Mouse (Mus musculus): ENCODE results near the gene Mapk1.
"Not testable (repeated sequence)": the region's sequence is repeated elsewhere in the genome, so short reads cannot be mapped to it uniquely, and the experiment has no call there.

Gene Mapk1

DNA sequence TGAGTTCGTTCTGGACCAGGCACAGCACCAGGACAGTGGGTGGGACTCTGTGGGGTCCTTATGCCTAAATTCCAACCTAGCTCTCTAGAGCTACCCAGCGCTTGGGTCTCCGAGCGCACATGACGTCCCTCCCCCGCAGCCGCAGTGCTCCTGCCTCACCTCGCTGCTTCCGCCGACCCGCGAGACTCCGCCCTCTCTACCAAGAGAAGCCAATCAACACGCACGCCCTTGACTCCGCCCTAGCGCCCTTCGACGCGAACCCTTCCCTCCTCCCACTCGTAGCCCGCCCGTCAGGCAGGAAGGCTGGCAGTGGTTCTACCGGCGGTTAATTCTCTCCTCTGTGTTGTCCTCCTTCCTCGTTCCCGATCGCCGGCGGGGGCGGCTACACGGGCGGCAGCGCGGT lies at the start of gene Mapk1:
Gene Mapk1 (plus strand): TSS at position 252 of the 403 bp plus-strand sequence.
- DNase-seq (ENCODE audit: low spot score in 2 of 2), result peak; percentile 95 to 96

DNA sequence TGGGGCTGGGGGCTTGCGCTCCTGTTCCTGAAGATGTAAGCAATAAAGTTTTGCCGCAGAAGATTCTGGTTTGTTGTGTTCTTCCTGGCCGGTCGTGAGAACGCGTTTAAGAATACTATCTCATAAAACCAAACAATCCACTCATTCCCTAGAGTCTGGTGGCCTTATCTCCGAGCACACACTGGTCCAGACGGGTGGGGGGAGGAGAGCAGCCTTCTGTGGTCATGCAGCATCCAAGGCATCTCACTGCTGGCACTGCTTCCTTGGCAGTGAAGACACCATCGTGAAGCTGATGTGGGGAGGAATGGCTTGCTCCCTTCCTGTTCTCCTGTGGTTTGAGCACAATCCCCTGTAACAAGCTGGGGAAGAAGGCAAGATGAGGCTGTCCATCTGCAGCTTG lies 43.6 kb upstream of the Mapk1 start:
- no peak for DNase-seq (ENCODE audit: low spot score in 2 of 2)

DNA sequence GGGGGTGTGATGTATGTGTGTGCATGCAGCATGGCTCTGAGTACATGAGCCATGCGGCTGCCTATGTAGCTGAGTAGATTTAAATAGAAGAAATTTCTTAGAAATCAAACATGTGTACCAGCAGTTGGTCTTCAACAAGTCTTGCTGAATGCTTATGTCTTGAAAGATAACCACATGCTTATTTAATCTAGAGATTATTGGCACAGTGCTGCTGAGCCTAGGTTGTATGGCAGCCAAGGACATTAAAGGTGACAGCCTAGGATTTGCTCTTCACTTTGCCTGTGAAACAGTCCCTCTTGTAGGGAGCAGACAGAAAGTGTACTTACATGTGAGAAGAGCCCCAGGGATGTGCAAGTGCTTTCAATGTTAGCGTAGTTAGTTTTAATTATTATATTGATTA lies 42.1 kb upstream of the Mapk1 start:
- DNase-seq (ENCODE audit: low spot score in 2 of 2), result no peak

DNA sequence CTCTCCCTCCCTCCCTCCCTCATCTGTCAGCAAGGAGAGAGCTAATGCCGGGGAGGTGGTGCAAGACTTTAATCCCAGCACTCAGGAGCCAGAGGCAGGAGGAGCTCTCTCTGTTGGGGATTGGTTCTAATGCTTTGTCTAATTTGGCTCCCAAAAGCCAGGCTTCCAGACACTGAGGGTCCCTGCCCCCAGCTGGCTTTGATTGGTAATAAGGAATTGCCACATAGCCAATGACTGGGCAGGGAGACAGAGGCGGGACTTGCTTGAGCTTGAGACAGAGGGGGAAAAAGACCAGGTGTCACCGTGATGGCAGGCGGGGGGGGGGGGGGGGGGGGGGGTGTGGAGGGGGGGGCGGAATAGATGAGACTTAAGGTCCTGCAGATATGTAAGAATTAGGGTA lies 24.6 kb upstream of the Mapk1 start:
- DNase-seq (ENCODE audit: low spot score in 2 of 2), result no peak

DNA sequence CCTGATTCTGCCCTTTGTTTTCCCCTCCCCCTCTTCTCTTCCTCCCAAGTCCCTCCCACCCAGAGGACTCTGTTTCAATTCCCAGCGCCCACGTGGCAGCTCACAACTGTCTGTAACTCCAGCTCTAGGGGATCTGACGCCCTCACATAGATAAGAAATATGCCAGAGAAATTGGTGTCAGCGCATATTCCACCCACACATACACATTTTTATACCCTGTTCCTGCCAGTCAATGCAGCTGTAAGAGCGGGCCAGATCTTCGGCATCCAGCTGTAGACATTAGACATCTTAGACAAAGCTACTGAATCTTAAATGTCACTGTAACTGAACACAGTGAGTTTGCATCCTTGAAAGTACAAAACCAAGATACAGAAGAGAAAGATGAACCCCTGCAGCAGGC lies 23.3 kb upstream of the Mapk1 start:
- peak in 1 of 2 experiments; percentile 30 for DNase-seq (ENCODE audit: low spot score in 2 of 2)

DNA sequence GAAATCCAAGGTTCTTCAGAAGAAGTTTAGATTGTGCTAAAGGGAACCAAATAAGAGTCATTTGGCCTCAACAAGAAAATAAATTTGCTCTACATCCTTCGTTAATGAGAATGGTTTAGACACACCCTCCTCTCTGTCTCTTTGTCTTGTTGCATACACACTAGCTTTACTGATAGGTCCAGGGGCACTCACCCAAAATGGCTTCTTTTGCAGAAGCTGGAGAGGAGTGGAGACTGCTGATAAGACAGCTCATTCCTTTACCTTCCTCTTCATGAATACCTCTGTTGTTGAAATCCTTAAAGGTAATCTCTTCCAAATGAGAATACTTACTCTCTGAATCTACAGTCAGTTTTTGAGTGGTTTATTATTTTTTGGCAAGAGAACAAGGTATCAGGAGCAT lies 18.0 kb upstream of the Mapk1 start:
- no peak for DNase-seq (ENCODE audit: low spot score in 2 of 2)

DNA sequence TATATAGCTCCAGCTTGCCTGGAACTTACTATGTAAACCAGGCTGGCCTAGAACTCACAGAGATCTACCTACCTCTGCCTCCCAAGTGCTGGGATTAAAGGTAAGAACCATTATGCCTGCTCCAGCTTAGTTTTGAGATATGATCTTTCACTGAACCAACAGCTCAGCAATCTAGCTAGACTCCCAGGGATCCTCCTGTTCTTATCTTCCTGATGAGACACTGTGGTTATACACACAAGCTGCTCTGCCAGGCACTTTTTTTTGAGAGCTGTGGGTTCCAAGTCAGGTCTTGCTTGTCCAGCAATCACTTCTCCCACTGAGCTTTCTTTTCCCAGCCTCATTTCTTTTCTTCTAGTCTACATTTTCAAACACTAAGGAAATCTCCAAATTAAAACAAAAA lies 16.9 kb upstream of the Mapk1 start:
- DNase-seq (ENCODE audit: low spot score in 2 of 2), result no peak

DNA sequence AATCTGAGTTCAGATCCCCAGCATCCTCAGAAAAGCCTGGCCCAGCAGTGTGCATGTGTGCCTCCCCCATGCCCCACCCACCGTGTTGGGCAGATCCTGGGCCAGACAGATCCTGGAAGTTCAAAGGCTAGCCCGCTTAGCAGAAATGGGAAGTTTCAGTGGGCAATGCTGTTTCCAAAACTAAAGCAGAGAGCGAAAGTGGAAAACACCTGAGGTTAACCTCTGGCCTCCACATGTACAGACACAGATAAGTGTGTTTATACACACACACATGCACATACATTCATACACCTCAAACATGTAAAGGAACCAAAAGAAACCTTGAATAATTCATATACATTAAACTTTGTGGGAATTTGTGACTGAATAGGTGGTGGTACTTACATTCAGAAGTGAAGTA lies 5.1 kb upstream of the Mapk1 start:
- DNase-seq (ENCODE audit: low spot score in 2 of 2), result no peak

DNA sequence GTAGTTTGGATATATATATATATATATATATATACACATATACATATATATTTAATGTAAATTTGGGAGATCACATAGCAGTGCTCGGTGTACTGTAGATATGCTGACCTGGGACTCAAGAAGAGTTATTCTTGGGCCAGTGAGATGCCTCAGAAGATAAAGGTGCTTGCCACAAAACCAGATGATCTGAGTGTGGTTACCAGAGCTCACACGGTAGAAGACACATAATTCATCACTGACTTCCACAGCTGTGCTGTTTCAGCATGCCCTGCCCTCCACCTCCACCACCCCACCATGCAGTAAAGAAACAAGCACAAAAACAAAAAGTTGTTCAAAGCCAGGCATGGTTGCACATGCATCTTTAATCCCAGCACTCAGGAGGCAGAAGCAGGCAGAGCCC lies 4.4 kb upstream of the Mapk1 start:
- DNase-seq (ENCODE audit: low spot score in 2 of 2), result no peak

DNA sequence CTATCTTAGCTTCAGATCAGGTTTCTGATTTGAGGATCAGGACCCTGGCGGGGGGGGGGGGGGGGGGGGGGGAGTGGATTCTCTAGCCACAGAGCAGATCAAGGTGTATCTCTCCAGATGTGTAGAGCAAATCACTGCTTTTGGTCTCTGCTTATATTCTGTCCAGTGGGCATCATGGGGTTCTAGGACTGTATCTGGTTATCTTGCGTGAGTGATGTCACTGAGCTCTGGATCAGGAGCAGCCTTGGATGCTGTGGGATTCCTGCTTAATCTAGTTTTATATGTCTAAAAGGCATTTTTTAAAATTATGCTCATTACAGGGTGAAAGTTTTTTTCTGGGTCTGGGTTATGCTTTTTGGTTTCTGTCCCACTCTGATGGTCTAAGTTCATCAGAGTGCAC lies 546 bp upstream of the Mapk1 start:
- DNase-seq (ENCODE audit: low spot score in 2 of 2), result no peak

DNA sequence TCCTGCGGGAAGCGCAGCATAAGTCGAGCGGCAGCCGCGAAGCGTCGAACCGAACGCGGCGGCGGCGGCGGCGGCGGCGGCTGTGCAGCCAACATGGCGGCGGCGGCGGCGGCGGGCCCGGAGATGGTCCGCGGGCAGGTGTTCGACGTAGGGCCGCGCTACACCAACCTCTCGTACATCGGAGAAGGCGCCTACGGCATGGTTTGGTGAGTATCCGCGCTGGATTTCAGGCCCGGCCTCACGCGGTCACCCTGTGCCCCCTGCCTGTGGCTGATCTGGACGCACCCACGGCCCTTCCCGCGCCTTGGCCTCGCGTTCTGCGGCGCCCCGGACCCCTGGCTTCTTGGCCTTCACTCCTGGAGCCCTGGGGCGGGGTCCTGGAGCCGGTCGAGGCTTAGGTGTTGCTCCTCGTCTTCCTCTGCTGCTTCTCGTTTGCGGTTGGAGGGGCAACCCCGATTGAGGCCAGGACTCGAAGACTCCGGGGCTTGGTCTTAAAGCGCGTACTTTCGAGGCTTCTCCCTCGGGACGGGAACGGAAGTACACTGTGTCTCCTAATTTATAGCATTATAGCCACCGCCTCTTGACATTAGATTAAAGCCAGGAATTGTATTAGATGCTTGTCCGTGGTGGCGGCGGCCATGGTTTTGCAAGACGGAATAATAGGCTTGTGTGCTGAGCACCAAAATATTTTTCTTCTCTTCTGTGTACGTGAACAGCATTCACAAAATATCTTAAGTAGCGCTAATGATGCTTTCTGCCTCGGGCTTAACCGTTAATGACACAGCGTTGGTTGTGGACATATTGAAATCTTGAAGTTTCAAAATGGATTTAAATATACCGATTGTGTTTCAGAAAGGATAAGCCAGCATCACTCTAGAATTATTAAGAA lies 596 bp downstream of the Mapk1 start:
- DNase-seq (ENCODE audit: low spot score in 2 of 2), result no peak

DNA sequence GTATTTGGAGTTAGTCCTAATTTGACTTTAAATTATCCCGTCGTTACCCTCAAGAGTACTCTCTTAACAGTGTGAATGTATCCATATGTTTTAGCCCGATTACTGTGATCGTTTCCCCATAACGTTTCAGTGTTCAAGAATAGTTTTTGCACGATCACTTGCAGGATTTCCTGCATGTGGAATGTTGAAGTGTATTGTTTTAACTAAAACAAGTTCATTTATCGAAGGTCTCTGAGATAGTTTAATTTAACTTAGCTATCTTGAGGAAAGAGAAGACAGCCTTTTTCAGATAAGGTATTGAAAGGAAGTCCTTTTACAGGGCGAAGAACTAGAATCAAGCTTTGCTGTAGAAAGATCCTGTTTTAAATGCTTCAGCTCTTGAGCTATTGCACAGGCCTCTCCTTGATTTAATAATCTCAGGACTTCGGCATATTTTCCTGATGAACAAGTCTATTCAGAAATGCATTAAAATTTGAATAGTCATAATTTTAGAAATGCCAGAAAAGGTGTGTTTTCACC lies 1.3 kb downstream of the Mapk1 start:
- DNase-seq (ENCODE audit: low spot score in 2 of 2), result no peak

DNA sequence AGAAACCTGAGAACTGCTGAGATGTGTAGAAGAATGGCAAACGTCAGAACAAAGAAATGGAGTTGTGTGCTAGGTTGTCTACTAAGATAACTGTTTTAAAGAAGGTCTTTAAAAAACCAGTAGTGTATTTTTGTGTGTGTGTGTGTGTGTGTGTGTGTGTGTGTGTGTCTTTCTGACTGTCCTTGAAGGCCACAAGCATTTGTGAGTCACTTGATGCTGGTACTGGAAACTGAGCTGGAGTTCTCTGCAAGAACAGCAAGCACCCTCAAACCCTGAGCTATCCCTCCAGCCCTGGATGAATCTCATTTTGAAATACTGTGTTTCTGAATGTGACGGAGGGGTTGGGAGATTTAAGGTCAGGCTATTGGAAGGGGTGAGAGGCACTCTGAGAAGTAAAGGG lies 4.1 kb downstream of the Mapk1 start:
- DNase-seq (ENCODE audit: low spot score in 2 of 2), result no peak

DNA sequence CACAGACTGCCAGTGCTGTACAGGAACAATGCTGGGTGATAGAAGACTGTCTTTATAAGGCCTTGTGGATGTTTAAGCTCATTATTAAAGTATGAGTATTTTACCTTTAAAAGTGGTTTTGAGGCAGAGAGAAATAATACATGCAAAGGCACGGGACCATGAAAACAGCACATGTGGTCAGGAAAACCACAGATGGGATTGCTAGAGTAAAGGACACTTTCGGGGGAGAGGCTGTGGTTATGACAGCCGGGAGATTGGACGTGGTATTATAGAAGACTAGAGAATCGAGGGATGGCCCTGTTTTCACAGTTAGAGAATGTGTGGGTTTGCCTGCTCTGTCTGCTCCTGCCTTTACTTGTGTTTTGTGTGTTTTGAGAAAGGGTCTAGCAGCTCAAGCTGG lies 5.7 kb downstream of the Mapk1 start:
- no peak for DNase-seq (ENCODE audit: low spot score in 2 of 2)

DNA sequence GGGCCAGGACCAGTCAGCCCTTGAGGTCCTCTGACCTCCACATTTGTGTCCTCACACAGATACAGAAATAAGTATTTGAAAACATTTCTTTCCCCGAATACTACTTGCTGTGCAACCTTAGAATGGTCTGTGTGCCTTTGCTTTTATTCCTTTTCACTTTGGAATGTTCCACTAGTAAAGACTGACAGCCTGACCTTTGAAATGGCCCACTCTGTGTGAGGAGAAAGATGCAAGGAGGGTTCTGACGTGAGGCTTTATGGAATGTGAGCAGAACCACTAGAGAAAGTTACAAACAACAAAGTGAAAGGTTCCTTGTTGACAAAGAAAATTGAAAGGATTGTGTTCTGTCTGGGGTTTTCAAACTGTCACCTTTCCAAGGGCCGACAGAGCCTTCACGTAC lies 6.8 kb downstream of the Mapk1 start:
- DNase-seq (ENCODE audit: low spot score in 2 of 2), result no peak

DNA sequence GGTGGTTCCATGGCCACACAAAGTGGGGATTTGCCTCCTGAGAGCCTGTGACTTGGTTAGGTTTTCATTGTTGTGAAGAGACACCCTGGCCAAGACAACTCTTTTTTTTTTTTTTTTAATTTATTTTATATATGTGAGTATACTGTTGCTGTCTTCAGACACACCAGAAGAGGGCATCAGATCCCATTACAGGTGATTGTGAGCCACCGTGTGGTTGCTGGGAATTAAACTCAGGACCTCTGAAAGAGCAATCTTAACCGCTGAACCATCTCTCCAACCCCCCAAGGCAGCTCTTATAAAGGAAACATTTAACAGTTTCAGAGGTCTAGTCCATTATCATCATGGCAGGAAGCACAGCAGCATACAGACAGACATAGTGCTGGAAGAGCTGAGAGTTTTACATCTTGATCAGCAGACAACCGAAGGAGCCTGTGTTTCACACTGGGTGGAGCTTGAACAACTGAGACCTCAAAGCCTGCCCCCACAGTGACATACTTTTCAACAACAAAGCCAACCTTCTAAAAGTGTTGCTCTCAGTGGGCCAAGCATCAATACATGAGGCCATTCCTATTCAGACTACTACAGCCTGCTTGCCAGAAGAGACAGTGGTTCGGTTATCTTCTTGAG lies 11.4 kb downstream of the Mapk1 start:
- DNase-seq (ENCODE audit: low spot score in 2 of 2), result no peak

DNA sequence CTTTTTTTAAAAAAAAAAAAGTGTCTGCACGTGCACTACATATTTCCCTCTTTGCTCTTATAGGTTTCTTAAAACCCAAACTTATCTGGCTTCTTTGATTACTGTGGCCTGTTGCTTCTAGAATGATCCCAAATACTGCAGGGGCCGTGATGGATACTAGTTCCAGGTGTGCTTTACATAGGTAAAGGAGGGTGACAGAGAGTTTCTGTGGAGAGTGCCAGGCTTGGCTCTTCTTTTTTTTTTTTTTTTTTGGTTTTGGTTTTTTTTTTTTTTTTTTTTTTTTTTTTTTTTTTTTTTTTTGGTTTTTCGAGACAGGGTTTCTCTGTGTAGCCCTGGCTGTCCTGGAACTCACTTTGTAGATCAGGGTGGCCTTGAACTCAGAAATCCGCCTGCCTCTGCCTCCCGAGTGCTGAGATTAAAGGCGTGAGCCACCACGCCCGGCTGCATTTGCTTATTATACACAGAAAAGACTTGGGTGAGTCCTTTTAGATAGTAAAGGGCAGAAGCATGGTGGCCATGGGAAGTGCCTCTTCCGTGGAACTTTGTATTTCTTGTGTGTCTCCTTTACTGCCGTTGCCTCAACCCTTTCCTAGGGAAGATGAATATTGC lies 13.0 kb downstream of the Mapk1 start:
- DNase-seq (ENCODE audit: low spot score in 2 of 2), result not testable (repeated sequence)

DNA sequence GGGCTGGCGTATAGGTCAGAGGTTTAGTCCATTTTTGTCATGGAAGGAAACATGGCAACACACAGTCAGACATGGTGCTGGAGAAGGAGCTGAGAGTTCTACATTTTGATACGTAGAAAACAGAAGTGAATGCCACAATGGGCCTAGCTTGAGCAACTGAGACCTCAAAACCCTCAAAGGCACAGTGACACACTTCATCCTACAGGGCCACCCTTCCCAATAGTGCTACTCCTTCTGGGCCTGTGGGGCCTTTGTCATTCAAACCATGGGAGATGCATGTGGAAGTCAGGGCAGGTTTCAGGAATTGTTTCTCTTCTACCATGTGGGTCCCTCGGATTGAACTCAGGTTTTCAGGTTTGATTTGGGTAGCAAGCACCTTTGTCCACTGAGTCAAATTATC lies 17.9 kb downstream of the Mapk1 start:
- no peak for DNase-seq (ENCODE audit: low spot score in 2 of 2)

DNA sequence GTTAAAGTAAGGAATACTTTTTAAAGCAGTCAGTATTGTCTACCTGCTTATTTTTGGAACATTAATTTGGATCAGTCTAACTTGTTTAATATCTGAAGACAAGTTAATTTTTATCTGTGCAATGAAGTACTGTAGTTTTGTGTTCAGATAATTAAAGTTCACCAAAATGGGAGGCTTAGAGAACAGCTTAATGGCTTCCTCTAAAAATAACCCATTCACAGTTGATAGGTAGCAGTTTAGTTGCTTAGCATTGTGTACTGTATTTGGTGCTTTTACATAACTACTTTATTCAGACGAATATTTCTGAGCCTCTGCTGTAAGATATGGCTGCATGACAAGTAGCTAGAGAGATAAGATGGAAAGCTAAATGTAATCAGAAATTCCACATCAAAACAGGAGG lies 23.9 kb downstream of the Mapk1 start:
- no peak for DNase-seq (ENCODE audit: low spot score in 2 of 2)

DNA sequence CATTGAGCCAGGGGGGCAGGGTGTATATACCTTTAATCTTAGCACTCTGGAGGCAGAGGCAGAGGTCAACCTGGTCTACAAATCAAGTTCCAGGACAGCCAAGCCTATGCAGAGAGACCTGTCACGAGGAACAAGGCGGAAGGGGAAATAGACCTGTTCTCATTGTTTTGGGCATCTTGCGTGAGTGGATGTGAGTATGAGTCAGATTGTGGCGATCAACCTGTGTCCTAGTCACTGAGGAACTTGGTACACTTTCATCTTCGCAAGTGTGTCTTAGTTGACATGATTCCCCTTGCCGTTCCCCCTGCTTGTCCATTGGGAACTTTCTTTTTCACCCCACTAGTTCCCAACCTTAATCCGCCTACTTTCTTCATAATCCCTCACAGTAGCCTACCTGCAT lies 26.9 kb downstream of the Mapk1 start:
- no peak for DNase-seq (ENCODE audit: low spot score in 2 of 2)

DNA sequence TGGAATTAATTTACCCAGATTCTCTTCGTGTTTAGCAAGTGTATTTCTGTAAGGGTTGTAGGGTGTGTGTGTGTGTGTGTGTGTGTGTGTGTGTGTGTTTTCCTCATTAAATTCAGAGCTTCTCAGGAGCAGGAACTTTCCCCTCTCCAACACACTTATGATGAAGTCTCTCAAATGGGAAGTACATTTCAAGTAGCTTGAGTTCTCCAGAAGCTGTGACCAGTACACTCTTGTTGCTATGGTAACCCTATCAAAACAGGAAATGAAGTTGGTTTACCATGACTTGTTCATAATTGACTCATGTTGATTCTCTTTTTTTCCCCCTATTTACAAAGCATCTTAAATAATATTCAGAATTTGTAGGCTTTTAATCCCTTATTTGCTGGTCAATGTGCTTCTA lies 29.4 kb downstream of the Mapk1 start:
- DNase-seq (ENCODE audit: low spot score in 2 of 2), result no peak

DNA sequence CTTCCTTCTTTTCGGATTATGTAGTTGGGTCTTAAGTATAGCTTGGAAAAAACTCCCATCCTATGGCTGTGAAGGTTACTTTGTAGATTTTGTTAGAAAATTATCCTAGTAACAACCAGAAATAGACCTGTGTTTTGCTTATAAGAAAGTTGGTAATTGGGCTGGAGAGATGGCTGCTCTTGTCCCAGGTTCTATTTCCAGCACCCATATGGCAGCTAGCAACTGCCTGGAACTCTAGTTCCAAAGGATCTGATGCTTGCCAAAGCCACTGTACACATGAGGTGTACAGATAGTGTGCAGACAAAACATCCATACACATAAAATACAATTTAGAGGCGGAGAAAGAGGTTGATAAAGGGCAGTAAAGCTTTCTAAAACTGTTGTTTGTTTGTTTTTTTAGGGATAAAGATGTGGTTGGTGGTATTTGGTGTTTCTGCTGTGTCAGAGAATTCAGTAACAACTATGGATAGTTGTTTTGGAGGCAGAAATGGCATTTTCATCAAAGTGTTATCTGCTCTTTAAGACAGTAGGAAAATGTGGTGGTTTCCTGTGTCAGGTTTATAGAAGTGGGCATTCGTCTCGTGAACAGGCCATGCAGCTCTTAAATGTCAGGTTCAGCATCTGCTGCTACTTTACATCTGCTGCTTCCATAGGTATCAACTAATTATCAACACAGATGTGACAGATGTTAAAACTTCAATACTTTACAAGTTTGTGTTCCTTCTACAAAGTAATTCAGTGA lies 32.1 kb downstream of the Mapk1 start:
- DNase-seq (ENCODE audit: low spot score in 2 of 2), result peak; percentile 6 to 54

Data from right cerebral cortex, postnatal 36 days (tissue).